Mouse (Mus musculus): ENCODE data around the gene Slc29a1.

The Slc29a1 gene

DNA sequence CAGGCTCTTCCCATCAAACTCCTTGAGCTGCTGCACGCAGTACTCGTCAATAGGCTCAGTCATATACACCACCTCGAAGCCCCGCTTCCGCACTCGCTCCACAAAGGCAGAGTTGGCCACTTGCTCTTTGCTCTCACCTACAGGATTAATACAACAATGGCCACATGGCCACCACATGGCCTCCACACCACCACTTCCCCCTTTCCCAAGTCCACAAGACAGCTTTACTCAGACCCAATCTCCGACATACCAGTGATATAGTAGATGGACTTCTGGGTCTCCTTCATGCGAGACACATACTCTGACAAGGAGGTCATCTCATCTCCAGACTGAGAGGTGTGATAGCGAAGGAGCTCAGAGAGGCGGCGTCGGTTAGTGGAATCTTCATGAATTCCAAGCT lies 30.4 kb downstream of the Slc29a1 start:
- DNase-seq = no peak

DNA sequence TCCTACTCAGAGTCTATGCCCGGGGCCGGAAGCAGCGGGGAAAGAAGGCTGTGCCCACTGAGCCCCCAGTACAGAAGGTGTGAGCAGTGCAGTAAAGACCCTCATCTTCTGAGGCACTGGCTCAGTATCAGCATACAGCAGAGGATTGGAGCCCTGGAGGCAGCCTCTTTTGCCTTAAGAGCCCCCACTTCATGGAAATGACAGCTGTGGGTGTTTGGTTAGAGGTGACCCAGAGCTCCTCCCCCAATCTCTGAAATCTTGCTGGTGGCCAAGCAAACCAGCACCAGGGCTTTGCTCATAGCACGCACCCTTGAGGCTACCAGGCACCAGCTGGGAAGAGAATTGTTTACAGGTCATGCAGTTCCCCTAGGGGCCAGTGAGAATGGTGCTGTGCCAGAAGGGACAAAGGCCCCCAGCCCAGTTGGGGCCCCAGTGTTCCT lies 32.2 kb downstream of the Slc29a1 start:
- no peak for DNase-seq

DNA sequence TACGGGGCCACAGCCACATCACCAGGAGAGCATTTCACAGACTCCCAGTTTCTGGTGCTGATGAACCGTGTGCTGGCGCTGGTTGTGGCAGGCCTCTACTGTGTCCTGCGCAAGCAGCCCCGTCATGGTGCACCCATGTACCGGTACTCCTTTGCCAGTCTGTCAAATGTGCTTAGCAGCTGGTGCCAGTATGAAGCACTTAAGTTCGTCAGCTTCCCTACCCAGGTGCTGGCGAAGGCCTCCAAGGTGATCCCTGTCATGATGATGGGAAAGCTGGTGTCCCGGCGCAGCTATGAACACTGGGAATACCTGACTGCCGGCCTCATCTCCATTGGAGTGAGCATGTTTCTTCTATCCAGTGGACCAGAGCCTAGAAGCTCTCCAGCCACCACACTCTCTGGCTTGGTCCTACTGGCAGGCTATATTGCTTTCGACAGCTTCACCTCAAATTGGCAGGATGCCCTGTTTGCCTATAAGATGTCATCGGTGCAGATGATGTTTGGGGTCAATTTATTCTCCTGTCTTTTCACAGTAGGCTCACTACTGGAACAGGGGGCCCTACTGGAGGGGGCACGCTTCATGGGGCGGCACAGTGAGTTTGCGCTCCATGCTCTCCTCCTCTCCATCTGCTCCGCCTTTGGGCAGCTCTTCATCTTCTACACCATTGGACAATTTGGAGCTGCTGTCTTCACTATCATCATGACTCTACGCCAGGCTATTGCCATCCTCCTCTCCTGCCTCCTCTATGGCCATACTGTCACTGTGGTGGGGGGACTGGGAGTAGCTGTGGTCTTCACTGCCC lies 32.8 kb downstream of the Slc29a1 start:
- no peak for DNase-seq

DNA sequence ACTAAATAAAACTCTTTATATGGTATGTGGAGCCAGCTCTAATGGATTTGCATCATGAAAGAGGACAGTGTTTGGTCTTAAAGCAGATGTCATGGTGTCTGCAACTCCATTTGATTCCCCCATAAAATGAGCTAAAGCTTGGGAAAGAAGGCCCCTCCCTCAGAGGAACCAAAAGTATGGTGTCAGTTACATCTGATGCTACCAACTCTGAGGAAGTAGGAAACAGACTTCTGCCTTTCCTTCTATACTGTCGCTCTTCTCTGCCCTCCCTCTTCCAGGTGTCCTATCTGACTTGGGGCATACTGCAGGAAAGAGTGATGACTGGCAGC lies 33.4 kb downstream of the Slc29a1 start:
- no peak for DNase-seq

DNA sequence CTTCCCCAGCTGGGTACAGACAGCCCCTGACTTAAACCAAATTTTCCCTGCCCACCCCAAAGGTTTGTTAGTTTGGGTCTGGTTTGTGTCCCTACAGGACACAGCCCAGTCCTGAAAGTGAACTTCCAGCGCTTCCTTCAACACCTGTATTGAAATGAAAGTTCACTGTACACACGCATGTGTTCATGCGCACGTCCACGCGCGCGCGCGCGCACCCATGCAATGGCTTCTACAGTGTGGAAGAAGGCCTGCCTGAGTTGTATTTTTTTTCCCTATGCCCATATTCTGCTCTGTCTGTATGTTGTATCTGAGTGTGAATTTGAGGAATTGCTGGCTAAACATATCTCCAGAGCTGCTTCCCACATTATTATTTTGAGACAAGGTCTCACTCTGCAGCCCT lies 34.3 kb downstream of the Slc29a1 start:
- no peak for DNase-seq

DNA sequence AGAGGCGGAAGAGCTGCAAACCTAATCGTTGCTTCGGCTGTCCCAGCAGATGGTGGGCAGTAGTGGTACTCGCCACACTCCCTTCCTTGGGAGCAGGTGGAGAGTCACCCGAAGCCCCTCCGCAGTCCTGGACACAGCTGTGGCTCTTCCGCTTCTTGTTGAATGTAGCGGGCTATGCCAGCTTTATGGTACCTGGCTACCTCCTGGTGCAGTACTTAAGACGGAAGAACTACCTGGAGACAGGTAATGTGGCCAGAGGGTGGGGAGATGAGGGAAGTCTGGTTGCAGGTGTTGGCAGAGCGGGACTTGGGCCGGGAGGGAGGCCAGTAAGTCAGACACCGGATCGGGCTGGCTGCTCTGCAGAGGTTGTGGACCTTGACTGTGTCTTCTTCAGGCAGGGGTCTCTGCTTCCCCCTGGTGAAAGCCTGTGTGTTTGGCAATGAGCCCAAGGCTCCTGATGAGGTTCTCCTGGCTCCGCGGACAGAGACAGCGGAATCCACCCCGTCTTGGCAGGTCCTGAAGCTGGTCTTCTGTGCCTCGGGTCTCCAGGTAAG lies 34.8 kb downstream of the Slc29a1 start:
- DNase-seq = no peak

DNA sequence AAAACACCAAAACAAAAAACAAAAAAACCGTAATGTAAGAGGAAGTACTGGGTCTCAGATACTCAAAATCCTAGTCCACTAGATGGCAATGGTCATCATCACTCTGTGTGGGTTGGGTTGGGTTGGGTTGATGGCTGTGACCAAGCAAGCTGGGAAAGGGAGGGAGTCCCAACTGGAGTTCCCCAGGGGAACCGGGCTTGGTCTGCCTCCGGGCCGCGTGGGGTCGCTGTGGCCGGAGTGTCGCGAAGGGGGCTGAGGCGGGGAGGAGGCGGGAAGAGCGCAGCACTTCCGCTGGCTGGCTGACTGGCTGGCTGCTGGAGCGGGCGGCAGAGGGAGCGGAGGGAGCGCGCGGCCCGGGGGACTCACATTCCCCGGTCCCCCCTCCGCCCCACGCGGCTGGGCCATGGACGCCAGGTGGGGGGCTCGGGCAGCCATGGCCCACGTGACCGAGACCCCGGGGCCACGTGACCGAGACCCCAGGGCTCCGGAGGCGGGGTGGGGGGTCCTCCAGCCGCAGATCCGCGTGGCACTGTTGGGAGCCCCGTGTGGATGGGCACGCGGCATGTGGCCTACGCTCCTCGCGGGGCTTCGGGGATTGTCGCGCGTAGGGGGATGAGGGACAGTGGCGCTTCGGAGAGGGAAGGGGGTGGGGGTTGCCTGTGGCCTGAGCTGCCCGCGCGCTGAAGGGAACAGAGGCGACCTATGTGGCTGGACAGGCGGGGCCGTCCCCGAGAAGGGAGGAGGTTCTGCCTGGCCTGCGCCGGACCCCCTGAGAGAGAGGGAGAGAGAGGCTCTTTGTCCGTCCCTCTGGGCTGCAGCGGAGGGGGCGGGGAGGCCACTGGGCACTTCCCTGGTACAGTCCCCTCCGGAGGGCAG lies 35.5 kb downstream of the Slc29a1 start, which contains the start of gene Slc35b2:
Gene Slc35b2 (plus strand): TSS at position 220 of the 876 bp plus-strand sequence.
- DNase-seq = peak; percentile 89 to 90

DNA sequence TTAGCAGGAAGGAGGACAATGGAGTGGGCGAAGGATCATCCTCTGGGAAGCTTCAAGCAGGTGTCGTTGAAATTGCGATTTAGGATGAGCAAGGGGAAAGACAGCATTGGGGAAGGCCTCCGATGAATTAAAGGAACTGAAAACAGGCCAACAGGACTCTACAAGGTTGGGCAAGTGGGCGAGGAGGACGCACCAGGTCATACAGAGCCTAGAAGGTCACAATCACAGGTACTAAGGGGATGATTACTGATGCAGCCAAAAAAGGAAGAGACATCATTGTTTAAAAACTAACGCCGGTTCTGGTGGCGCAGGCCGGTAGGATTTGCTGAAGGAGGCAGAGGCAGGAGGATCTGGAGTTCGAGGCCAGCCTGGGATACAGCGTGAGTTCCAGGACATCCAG lies 36.2 kb downstream of the Slc29a1 start:
- peak in 1 of 2 experiments; percentile 21 for DNase-seq

DNA sequence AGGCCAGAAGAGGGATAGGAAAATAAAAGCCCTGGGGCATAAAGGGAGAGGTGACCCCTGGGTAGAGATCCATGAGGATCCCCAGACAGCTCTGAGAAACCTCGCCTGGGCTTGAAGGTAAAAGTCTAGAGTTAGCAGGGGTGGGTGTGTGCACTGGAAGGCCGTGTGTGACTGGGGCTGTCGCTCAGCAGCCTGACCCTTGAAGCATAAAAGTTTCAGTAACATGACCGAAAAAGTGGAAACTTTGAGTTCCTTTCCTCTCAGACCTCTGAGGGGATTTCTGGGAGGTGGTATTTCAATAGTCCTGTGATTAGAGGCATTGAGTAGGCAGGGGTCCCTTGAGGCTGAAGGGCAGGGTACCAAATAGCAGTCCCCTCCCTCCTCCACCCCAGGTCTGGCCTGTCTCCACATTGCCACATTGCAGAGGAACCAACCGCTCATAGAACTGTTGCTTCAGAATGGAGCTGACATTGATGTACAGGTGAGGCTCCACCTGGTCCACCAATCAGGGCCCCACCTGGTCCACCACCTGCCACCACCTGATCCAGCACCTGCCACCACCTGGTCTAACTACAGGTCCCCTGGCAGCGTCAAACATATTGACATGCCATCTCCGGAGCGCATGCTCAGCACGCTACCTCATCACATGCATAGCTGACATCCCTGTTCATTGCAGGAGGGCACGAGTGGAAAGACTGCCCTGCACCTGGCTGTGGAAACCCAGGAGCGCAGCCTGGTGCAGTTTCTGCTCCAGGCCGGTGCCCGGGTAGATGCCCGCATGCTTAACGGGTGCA lies 39.5 kb downstream of the Slc29a1 start:
- DNase-seq = no peak

DNA sequence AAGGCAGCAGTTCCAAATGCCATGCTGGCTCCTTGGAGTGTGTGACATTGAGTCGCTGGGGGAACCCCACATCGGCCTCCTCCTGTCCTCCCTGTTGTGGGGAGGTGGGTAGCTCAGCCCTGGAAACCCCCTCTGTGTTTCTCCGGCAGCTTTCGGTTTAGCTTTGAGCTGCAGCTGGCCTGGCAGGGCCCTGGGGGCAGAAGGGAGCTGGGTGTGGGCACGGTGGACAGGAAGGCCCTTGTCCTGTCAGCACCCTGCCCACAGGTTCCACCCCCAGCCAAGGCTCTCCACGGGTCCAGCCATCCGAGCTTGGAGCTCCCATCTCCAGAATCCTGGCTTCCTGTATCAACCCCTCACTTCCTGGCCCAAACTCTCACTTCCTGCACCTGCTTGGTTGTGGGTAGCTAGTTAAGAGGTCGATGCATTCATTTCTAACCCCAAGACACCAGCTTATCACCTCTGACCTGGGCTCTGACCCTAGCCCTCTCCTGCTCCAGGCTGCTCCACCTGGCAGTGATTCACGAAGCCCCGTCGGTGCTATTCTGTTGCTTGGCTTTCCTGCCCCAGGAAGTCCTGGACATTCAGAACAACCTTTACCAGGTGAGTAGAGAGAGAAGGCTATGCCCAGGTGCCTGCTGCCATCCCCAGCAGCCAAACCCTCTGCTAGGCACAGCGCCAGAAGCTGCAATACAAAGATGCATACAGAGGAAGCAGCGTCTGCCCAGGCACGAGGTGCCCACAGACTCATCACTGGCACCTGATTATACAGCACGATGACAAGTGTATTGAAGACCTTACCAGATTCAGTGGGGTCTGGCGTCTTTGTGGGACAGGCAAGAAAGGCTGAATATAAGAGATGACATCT lies 41.2 kb downstream of the Slc29a1 start:
- peak; percentile 52 to 63 for DNase-seq

DNA sequence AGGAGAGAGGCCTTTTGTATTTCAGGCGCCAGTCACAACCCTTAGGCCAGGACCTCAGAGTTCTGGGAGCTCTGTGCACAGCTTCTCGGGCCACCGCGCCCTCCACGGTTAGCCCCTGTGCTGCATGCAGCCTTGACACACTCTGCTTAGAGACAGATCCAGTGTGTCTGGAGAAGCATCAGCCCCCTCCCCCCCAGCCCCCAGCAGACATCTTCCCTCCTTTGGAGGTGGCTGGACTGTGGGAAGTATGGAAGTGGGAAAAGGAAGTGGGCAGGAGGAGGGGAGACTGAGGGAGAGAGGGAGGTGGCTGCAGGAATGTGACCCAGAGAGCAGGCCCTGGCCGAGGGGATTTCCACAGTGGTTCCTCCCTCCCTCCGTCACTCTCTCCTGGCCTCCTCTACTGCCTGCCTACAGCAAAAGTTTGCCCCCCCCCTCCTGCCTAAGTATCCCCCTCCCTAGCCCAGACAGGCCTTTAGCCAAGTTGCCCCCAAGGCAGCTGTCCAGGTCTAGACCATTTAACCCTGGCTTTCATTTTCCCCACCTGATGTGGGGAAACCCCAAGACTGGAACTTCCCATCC lies 42.1 kb downstream of the Slc29a1 start:
- peak; percentile 53 to 63 for DNase-seq

DNA sequence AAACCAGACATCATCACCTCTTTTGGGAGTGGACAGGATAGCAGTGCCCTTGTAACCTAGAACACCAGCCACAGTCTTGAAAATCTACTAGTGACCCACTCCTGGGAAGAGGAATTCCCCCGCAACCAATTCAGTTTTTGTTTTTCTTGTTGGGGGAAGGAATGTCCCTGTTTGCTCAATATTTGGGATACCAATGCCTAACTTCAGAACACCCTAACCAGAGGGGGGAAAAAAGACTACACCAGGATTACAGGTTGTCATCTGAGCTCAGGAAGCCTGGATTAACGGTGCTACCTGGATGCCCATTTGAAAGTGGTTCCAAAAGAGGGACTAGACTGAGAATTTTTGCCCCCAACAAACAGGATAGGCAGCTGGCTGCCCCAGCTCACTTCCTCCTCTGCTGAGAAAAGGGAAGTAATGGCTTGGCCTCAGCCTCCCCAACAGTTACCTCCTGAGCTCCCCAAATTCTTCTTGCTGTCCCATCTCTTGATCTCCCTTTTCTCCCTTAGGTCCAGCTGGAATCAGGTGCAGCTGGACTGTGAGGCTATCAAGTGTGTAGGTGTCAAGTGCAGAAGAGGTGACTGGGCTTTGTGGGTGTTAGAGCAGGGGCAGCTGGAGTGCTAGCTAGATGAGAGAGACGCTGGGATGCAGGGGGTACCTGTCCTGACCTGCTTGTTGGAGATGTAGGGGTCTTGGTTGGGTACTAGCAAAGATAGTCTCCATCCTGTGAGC lies 42.7 kb downstream of the Slc29a1 start:
- DNase-seq = peak in 1 of 2 experiments; percentile 40

DNA sequence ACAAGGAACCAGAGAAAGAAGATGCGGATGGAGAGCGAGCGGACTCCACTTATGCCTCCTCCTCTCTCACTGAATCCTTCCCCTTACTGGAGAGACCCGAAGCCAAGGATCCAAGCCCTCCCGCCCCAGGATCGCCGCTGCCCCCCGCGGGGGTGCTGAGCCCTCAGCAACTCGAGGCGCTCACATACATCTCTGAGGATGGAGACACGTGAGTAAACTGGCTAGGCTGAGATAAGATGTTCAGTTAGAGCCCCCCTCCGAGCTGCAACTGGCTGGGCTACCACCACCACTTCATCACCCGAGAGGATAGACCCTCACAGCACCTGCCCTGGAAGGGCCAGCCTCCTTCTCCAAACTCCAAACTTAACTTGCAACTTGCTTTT lies 43.3 kb downstream of the Slc29a1 start:
- DNase-seq = peak in 1 of 2 experiments; percentile 50

DNA sequence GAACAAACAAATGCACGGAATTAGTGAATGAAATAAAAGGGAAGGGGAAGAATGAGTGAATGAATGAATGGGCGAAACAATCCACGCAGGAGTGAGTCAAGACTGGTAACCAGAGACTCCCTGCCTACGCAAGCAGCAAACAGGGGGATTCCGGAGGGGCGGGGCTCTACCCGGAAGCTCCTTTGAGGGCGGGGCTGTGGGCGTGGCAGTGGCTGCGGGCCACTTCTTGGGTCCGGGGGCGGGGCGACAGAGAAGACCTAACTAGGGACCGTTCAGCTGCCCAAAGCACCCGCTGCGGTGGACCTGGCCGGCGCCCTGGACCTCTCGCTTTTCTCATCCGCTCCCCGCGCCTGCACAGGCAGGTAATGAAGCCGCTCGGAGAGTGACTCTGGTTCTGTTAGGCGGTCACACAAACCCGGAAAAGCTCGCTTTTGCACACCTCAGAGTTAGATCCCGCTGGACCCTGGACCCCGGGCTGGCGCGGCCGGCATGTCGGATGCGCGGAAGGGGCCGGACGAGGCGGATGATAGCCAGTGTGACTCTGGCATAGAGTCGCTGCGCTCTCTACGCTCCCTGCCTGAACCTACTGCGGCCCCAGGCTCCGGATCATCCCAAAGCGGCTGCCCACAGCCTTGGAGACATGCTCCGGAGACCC lies 43.8 kb downstream of the Slc29a1 start, which contains the start of gene Nfkbie:
Gene Nfkbie (plus strand): TSS at position 252 of the 655 bp plus-strand sequence.
- DNase-seq = peak; percentile 98 to 99

DNA sequence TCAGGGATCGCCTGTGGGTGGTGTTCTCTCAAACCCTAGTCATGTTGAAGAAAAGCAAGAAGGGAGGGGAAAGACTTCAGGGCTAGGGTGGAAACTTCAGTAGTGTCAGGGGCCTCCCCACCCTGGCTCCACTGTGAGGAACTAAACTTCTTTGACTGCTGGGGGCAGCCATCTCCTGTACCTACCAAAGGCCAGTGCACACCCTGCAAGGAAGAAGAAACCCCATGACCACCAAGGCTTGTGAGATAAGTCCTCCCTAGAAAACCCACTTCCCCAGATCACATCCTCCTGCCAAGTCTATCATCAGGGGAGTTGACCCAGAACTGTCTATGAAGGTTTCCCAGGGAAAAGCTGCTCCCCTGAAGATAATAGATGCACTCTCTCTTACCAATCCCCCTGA lies 45.0 kb downstream of the Slc29a1 start:
- peak in 1 of 2 experiments; percentile 10 for DNase-seq

DNA sequence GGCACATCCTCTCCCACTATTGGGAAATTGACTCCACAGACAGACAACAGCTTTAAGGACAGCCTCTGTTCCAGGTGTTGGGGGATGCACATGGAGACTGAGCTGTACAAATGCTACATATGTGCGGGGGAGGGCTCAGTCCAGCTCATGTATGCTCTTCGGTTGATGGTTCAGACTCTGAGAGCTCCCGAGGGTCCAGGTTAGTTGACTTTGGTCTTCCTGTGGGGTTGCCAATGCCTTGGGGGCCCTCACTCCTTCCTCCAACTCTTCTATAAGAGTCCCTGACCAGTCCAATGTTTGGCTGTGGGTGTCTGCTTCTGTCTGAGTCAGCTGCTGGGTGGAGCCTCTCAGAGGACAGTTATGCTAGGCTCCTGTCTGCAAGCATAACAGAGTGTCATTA lies 46.3 kb downstream of the Slc29a1 start:
- no peak for DNase-seq

DNA sequence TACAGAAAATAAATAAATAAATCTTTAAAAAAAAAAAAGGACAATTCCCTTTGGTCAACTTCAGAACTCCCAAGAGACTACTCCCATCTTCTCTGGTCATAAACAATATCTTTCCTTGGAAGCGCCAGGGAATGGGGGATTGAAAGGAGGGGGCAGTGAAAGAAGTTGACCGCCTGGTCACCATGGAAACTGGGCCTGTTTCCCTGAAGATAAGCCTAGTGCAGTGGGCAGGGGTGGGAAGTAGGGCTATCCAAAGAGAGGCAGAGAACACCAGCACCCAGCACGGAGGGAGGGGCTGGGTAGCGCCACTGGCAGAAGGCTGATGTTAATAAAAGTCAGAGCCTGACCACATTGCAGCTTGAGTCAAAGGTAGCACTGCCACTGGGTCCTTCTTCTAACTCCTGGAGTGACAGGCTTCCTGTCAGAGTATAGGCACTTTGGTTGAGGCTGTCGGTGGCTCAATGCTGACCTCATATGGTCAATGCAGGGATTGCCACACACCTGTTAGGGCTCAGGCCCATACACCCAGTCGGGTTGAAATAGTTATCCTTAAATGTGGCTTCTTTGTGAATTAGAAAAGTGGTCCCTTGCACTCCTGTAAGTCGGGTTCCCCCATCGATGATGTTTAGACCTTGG lies 47.5 kb downstream of the Slc29a1 start:
- DNase-seq = peak; percentile 86 to 87

DNA sequence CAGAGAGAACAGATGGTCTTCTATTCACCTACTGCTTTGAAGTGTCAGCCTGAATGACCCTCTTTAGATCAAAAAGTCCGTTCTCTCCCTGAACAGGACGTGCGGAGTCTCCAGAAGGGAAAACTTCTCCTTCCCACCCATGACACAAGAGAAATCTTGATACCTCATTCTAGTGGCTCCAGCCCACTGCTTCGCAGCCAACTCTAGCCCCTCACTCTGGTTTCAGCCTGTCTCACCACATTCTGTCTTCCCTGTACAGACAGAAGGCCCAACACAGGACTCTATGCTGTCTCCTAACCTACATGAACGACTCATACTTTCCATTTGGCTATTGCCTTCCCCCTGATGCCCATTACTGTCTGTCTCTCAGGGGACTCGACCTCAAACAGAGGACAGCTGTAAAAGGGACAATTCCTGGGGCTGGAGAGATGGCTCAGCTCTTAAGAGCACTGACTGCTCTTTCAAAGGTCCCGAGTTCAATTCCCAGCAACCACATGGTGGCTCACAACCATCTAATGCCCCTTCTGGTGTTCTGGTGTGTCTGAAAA lies 48.1 kb downstream of the Slc29a1 start:
- DNase-seq = no peak

DNA sequence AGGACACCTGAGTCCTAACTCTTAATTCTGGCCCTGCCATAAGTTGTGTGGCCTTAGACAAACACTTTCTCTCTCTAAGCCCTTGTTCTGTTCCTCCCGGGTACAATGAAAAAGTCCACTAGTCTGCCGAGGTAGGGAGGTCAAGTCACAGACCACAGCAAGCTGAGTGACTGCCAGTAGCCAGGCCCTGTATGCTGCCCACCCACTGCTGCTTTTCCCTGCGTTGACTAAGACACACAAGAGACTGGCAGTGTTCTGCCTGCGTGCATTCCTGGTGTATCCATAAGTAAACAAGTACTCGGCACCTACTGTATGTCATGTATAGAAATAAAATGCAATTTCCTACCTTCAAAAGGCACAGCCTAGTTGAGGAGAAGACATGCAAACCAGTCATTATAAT lies 49.2 kb downstream of the Slc29a1 start:
- no peak for DNase-seq

Measured in thymus, postnatal 36 days (tissue).